Mouse (Mus musculus) heart, postnatal 36 days (tissue): ENCODE data around the gene Otoa. TPM values are rescaled to one million over a fixed set of nuclear protein-coding genes. Genes with fewer than 3 reads are reported as not detected.

Experiments
- DNase-seq, 2 experiments: peaks; one replicate each; pipeline ENCODE4 v3.0.0; 2021 to 2022
- intact Hi-C: fragments of 180-260 bp; cut with DNase I; formaldehyde crosslinking; loops from one replicate; pipeline ENCODE4 v1.15.1; 2025
- total RNA-seq, 2 experiments: library from RNA; stranded (reverse); gene quantifications; 2 replicates each; pipeline ENCODE4 v1.2.3; 2021

The Otoa gene
- total RNA-seq, 2 experiments from 2014 or later = not detected

DNA sequence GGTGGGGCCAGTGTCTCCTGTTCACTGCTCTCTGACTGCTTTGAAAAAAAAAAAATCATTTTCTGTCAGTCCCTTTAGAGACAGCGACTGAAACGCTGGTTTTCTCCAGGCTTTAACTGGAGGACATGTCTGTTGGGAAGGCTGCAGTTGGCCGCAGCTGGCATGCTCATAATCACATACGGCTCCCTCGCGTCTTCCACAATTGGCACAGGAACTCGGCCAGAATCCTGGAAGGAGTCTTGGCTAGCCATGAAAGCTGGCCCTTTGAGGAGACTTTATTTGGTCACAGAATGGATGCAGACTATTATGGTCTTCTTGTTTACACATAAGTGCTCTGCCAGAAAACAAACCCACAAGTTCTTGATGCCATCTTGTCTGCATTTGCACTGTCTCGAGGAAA, 117.5 kb downstream of the Otoa start:
- intact Hi-C loops = no loop called here
- DNase-seq = no peak

DNA sequence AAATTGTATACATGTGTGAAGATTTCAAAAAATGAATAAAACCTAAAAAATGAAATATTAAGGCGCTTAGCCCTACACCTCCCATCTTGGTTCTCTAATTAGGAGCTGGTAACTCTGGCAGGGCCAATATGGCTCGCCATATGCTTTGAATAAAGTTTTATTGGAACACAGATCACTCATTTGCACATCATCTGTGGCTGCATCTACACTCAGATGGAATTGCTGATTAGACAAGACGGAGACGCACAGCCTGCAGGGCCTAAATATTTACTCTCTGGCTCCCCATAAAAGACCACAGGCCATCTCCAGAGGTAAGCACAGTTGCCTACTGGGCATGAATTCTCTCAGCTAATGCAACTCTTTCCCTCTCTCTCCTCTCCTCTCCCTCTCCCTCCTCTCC, 130.4 kb downstream of the Otoa start:
- intact Hi-C loops = no loop called here
- DNase-seq = no peak

Other genes starting within 250 kb of the Otoa start
- 10 to 100 TPM; 34.3 TPM for gene Eef2k, start 238.8 kb upstream of the Otoa start, total RNA-seq
- gene Polr3e, start 163.9 kb upstream of the Otoa start, total RNA-seq = 10 to 100 TPM in 1 of 2 experiments, 1 to 10 TPM in 1; 8.2 to 10.5 TPM
- gene Cdr2, start 99.3 kb upstream of the Otoa start, total RNA-seq = 10 to 100 TPM; 12.5 to 14.6 TPM
- gene Mfsd13b, start 99.1 kb upstream of the Otoa start, total RNA-seq = not detected
- 10 to 100 TPM; 85.7 to 93.0 TPM for gene Mettl9, start 47.2 kb upstream of the Otoa start, total RNA-seq
- 1 to 10 TPM; 1.5 to 2.9 TPM for gene Igsf6, start 7.1 kb upstream of the Otoa start, total RNA-seq